Mouse (Mus musculus) common myeloid progenitor, adult 5-6 weeks (primary cell): Measurements from ENCODE around the gene Obsl1. TPM values are rescaled to one million over a fixed set of nuclear protein-coding genes. Genes with fewer than 3 reads are reported as not detected.

Source experiments
- ATAC-seq: replicated peaks from 2 replicates; pipeline ENCODE4 v1.8.0; 2016; ENCODE audit warnings: low read depth, mild to moderate bottlenecking, moderate TSS enrichment, inconsistent platforms; ENCODE audit not compliant: poor library complexity, severe bottlenecking
- total RNA-seq: library from RNA; stranded (forward); fragments of 200-1000, 187-1606 nt; gene quantifications from 2 replicates; pipeline ENCODE4 v1.2.3, GENCODE M21; 2017

Obsl1 gene
- total RNA-seq, 1 experiment from 2014 or later: 2.7 TPM

GRCm38 (mm10) chr1:75490785-75491551 is 15.3 kb downstream of the Obsl1 start:
- no peak for ATAC-seq

- peak; percentile 57 for ATAC-seq
Observed at GRCm38 (mm10) chr1:75487405-75488161, 18.7 kb downstream of the Obsl1 start.

GRCm38 (mm10) chr1:75487040-75487404 is 19.2 kb downstream of the Obsl1 start:
- no peak for ATAC-seq

GRCm38 (mm10) chr1:75486561-75486960 is 19.7 kb downstream of the Obsl1 start:
- peak; percentile 30 for ATAC-seq

- ATAC-seq: no peak
Observed at GRCm38 (mm10) chr1:75480735-75481134, 25.5 kb downstream of the Obsl1 start.

- ATAC-seq: no peak
Observed at GRCm38 (mm10) chr1:75480036-75480435, 26.2 kb downstream of the Obsl1 start.

- ATAC-seq: no peak
Observed at GRCm38 (mm10) chr1:75479635-75479989, 26.6 kb downstream of the Obsl1 start.

GRCm38 (mm10) chr1:75478916-75479634 is 27.2 kb downstream of the Obsl1 start, which contains the start of the genes Chpf and Tmem198:
Gene Chpf, minus strand, starts transcription at chr1:75479307.
Gene Tmem198, plus strand, starts transcription at chr1:75479532.
- peak; percentile 84 for ATAC-seq

GRCm38 (mm10) chr1:75478497-75478896 is 27.8 kb downstream of the Obsl1 start:
- ATAC-seq: no peak

- no peak for ATAC-seq
Observed at GRCm38 (mm10) chr1:75477966-75478290, 28.3 kb downstream of the Obsl1 start.

- ATAC-seq: peak; percentile 61
Observed at GRCm38 (mm10) chr1:75477264-75477965, 28.8 kb downstream of the Obsl1 start.

- no peak for ATAC-seq
Observed at GRCm38 (mm10) chr1:75476441-75476840, 29.8 kb downstream of the Obsl1 start.

- ATAC-seq: no peak
Observed at GRCm38 (mm10) chr1:75469287-75469825, 36.9 kb downstream of the Obsl1 start.

GRCm38 (mm10) chr1:75467215-75467927 is 38.9 kb downstream of the Obsl1 start:
- peak; percentile 81 for ATAC-seq

GRCm38 (mm10) chr1:75463652-75464204 is 42.5 kb downstream of the Obsl1 start:
- ATAC-seq: peak; percentile 28; the same call in 1 of the 2 replicates

- ATAC-seq: 0 out of 2 replicates have a peak, but pooled peaks have one; percentile 15
Observed at GRCm38 (mm10) chr1:75462636-75463035, 43.6 kb downstream of the Obsl1 start.

- no peak for ATAC-seq
Observed at GRCm38 (mm10) chr1:75460297-75460696, 46.0 kb downstream of the Obsl1 start.

- ATAC-seq: no peak
Observed at GRCm38 (mm10) chr1:75458789-75459684, 47.2 kb downstream of the Obsl1 start.
